Mouse (Mus musculus) cerebellum, postnatal 14 days (tissue): ENCODE measurements around the gene Olfr1443.
"Not testable (repeated sequence)": the region's sequence is repeated elsewhere in the genome, so short reads cannot be mapped to it uniquely, and the experiment has no call there.

Experiments
- DNase-seq, 2 experiments: peaks; one replicate each; pipeline ENCODE4 v3.0.0; 2021; ENCODE audit warnings: mixed read lengths in 2 of 2

The Olfr1443 gene

DNA sequence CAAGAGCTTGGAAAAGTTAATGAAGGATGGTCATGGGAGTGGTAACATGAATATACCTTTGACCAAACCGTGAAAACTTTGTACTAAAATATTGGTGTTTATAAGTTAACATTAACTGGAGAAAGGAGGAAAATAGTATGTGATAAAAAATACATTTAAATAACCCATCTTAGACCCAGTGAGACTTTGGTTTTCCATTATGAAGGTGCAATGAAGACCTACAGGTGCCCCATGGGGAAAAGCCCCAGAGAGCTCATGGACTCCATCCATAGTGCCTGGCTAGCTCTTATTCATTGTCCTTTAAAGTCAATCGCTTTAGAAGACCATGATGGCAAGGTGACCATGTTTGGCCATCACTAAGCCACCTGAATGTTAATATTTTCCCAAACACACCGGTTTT is at the start of gene Olfr1443:
Gene Olfr1443 (plus strand): TSS at position 301 of the 400 bp plus-strand sequence.
- no peak for DNase-seq

DNA sequence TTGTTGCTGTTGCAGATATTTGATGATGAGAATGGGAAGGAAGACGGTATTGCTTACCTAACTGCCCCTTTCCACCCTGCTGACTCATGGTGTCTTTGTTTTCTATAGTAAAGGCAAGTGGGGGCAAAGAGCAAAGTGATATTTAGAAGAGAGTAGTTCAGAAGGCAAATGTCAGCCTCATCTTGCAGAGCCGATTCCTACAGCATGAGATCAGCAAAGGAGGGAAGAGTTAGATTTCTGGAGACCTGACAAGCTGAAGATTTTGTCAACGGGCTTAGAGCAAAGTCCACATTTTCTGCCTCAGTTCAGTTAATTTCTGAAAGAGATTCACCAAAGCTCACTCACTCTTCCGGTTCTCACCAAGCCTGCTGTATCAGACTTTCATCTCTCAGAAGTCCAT is 44.7 kb upstream of the Olfr1443 start, which contains the start of gene Glyat:
Gene Glyat (plus strand): TSS at position 133 of the 400 bp plus-strand sequence.
- DNase-seq, result no peak

DNA sequence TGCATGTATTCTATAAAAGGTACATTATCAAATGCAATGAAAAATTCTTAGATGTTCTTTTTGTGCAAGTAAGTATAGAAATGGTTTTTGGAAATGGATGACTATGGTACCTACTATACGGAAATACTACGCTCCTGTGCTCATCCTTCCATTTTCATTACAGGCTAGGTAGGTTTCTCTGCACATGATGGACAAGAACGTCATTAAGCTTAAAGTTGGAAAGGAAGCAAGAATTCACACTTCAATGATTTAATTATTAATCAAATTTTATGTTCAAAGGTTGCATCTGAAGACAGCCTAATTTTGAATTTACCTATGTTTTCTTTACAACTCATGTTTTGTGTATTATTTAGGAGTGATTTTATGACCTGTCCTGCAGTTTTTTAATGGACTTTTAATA is 43.7 kb upstream of the Olfr1443 start:
- no peak for DNase-seq

DNA sequence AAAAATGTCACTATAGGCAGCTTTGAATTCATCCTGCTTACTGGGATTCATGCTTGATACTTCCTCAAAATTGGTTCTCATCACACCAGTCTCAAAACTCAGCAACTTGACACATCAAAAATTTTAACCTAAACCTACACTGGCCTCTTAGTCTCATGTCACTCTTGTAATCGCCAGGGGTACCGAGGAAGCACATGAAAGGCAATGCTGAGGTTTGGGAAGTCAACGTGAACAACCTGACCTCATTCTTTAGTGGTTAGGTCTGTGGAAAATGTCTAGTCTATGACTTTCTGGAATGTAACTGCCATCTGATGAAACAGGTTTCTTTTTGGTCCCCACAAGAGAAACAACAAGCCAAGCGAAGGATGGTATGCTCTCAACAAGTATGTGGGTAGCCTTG is 42.9 kb upstream of the Olfr1443 start:
- DNase-seq, result no peak

DNA sequence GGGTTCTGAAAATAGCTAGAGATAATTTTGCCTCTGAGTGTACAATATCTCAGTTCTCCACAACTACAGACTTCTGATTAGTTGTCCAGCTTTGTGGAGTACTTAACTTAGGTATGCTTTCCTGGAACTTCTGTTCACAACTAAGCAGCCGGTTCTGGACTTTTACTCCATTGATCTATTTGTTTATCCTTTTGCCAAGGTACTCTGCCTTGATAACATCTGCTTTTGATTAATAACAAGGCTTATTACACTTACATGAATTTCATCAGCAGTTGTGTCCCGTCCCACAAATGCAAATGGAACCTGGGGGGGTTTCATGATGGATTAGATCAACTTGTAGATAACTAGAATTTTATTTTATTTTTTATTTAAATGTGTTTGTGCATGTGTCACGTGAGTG is 41.0 kb upstream of the Olfr1443 start:
- no peak for DNase-seq

DNA sequence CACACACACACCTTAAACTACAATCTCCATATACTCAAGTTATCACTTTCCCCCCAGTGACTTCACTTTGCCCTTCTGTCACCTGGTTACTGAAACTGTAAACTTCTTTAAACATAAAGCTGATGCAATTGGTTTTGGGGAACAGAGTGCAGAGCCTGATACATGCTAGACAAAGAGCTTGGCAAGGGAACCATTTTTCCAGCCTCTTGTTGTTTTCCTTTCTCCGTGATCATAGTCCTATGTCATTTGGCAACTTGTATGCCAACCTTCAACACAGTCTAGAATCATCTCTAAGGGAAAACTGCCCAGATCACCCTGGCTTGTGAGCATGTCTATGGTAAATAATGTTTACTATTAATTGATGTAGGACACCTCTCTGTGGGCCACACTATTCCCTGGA is 39.9 kb upstream of the Olfr1443 start:
- DNase-seq, result no peak

DNA sequence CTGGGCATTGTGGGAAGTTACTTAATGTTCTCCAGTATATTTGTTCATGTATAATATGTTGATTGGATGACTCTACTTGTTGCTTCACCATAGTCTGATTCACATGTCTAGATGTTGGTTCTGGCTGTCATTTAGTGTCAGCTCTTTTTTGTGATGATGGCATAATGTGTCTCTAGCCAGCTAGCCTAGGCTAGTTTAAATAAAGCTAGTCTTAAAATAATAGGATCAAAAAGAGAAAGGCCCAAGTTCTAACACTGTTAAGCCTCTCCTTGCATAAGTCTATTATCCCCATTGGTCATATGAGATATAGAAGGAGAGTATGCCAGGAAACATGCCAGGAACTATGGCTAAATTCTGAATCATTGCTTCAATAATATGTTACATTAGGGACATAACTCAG is 28.4 kb upstream of the Olfr1443 start:
- DNase-seq, result no peak

DNA sequence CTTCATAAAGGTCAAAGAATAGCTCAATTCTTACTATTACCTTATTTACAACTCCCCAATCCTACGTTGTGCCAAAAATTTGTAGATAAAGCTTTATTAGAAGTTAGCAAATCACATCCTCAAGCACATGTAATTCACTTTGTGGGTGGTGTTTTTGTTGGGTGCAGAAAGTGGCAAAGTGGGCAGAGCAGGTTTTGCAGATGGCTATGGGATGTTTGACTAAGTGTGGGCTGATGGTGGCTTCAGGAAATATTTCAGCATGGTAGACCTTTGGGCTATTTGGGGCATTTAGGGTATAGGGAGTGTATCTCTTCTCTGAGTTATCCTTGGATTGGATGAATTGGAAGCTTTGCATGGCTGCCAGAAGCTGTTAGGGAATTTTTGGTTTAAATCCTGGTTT is 11.8 kb upstream of the Olfr1443 start:
- no peak for DNase-seq

DNA sequence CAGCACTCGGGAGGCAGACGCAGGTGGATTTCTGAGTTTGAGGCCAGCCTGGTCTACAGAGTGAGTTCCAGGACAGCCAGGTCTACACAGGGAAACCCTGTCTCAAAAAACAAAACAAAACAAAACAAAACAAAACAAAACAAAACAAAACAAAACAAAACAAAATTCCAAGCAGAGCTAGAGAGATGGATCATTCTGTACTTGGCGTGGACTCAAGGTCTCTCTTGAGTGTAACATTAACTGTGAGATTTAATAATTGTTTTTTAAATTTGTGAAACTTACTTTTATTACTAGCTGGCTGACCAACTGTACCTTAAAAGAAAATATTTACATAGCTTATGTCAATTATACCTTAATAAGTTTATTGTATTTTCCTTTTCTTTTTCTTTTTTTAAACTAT is 9.3 kb upstream of the Olfr1443 start:
- not testable (repeated sequence) for DNase-seq

DNA sequence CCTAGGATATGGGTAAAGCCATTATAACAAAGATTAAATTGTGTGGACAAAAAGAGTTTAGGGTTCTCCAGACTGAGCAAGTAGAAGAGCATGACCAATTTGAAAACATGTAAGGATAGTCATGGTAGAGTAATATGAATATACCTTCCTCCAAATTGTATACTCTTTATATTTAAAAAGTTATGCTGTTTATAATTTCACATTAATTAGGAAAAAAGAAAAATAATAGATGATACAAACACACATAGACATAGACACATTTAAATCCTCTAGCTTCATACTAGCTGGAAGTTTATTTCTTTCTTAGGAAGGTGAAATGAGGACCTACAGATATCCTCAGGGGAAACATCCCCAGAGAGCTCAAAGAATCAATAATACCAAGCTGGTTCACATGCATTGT is 7.8 kb upstream of the Olfr1443 start, which contains the start of gene Olfr1442:
Gene Olfr1442 (plus strand): TSS at position 301 of the 400 bp plus-strand sequence.
- no peak for DNase-seq

DNA sequence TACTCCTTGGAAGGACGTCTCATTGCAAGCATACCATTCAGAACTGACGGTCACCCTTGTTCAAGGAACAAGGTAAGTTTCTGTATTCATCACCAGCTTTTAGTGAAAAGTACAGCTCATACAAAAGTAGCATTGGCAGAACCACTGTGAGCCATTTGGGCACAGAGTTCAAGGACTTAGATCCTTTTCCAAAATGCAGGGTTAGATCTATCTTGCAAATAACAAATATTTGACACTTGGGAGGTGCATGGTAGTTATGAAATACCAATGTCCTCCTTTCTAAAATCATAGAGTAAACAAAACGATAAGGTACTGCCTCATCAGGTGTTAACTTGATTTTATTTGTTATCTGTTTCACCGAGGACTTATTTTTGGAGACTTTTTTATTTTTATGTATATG is 6.9 kb upstream of the Olfr1443 start:
- DNase-seq, result no peak

DNA sequence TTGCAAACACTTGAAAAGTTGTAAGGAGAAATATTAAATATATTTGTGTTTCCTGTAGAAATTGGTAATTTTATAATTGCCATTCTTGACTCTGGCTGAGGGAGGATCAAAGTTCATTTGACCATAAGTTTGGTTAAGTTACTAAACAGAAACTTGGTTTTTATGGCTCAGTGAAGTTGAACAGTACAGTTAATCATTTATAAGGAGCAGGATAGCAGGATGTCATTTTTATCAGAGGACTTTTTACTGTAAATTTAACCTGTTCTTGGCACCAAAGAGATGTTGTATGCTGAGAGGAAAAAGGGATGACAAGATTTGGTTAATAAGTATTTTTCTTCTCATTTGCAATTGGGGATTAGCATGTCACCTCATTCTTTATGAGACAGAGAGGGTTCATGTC is 6.7 kb downstream of the Olfr1443 start:
- no peak for DNase-seq

DNA sequence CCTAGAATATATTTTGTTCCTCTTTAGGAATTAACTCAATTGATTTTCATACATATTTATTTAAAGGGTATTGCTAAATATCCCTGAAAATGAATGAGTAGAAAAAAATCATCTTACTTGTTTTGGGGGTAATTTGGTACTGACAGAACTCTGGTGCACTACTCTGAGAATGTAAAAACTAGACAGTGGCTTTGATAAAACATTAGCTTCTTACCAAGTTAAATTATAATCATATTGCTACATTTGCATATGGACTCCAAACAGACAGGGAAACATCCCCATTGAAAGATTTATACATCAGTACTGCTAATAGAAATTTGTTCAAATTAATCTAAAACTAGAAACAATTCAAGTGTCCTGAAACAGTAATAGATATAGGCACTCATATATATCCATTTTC is 7.3 kb downstream of the Olfr1443 start:
- no peak for DNase-seq

DNA sequence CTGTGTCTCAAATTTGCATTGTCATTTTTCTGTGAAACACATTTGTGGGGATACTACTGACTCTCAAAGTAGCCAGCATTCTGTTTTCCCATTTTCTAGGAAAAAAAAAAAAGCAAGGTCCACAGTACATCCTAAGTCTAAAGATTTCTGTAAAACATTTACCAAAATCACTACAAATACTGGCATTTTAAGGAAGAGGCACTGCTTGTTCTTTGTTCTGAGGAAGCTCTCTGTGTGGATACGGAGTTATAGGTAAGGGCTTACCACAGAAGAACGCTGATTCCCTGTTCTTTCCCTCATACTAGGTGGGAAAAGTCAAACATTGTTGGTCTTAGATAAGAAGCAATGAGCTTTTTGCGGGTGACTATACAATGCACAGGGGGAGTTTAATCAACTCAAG is 17.7 kb downstream of the Olfr1443 start, which contains the start of gene Keg1:
Gene Keg1 (plus strand): TSS at position 197 of the 400 bp plus-strand sequence.
- no peak for DNase-seq

DNA sequence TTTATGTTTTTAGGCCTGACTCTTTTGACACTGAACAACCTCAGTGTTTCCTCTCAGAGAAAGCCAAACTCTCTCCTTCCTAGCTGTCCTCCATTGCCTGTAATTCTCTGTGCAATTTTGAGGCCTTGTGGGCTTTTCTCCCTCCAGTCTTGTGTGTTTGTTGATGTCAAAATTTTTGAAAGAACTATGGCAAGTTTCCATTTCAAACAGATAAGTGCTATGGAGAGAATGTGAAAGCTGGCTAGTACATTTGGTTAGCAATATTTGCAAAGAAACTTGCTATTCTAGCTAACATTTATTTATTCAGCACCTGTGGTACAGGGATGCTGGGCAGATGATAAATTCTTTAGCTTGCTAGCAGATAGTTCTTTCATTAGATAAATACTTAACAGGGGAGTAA is 18.3 kb downstream of the Olfr1443 start:
- DNase-seq, result no peak

DNA sequence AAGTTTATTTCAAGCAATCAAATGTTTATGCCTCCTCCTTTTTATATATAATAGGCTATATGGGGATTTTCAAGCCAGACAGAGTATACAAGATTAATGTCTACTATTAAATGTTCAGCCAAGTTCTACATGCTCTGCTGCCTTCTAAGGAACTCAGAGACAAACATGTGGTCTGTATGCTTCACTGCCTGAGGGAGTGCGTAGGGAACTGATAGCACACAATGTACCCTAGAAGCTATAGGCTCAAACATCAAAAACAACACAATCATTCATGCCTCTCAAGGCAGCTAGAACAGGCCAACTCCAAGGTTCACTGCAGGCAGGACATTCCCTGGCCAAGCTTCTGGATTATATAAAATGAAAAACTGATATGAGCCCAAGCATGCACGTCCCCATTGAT is 30.5 kb downstream of the Olfr1443 start:
- no peak for DNase-seq

DNA sequence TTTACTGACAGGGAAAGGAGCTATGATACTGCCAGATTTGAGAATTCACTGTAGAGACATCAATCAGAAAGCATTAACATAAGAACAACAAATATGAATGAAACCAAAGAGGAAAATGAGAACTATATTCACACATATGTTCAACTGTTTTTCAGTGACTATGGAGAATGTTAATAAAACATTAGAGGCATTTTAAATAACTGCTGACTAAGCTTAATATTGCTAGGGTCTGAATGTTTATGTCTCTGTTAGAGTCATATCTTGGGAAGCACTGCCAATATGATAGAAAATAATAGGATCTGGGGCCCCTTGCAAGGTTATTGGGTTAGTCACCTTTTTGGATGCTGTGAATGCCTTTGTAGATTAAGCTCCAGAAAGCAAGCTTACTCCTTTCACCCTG is 31.1 kb downstream of the Olfr1443 start:
- no peak for DNase-seq

DNA sequence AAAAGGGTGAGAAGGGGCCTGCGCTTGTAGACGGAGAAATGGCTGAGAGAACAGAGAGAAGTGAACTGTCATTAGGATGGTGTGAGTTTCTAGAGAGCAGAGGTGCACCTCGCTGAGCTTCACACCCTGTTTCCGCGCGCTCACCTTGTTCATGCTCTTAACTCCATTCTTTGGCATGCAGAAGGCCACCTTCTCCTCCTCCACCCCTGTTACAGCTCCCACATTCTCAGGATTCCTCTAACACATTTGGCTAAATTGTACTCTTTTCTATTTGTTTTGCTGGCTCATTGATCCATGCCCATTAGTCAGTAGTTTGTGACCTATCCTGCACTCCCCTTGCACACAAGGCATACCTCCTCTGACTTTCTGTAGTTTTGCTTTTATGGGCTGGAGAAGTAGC is 41.3 kb downstream of the Olfr1443 start:
- no peak for DNase-seq

DNA sequence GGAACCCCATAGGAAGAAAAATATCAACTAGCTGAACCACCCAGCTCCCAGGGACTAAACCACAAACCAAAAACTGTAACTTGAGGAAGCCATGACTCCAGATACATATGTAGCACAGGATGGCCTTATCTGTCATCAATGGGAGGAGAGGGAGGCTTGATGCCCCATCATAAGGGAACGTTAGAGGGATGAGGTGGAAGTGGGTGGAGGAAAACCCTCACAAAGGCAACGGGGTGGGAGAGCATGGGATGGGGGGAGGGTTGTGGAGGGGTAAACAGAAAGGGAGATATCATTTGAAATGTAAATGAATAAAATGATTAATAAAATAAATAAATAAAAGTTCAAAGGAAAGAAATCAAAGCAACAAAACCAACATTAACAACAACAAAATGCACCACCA is 42.6 kb downstream of the Olfr1443 start:
- DNase-seq, result no peak

DNA sequence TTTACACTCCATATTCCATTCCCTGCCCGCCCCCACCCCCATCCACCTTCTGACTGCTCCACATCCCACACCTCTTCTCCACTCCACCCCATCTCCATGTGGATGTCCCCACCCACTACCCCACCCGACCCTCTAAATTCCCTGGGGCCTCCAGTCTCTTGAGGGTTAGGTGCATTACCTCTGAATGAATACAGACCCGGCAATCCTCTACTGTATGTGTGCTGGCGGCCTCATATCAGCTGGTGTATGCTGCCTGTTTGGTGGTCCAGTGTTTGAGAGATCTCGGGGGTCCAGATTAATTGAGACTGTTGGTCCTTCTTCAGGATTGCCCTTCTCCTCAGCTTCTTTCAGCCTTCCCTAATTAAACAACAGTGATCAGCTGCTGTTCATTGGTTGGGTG is 43.0 kb downstream of the Olfr1443 start:
- not testable (repeated sequence) for DNase-seq

DNA sequence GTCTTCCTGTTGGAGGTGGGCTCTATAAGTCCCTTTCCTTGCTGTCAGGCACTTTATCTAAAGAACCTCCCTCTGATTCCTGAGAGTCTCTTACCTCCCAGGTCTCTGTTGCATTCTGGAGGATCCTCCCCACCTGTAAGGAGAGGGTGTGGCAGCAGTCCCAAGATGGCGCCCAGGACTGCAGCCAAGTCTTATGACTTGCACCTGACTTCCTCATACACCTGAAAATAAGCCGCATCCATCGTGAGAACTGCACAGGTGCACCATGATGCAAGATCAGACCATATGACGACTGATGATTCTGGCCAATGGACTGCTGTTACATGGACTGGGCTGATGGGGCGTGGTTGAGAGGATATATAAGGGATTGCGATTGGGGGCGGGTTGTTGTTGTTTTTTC is 43.7 kb downstream of the Olfr1443 start:
- not testable (repeated sequence) for DNase-seq

DNA sequence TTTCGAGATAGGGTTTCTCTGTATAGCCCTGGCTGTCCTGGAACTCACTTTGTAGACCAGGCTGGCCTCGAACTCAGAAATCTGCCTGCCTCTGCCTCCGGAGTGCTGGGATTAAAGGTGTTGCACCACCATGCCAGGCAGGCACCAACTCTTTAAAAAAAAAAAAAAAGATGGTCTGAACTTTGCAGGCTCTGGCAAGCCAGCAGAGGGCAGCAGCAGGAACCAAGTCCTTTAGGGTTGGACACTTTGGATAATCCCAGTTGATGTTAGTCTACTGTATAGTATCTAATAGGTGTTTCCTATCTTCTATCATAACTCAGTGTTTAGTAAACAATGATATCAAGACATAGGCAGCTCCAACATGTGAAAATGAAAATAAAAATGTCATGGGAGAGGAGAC is 44.4 kb downstream of the Olfr1443 start:
- peak; percentile 41 to 65 for DNase-seq

DNA sequence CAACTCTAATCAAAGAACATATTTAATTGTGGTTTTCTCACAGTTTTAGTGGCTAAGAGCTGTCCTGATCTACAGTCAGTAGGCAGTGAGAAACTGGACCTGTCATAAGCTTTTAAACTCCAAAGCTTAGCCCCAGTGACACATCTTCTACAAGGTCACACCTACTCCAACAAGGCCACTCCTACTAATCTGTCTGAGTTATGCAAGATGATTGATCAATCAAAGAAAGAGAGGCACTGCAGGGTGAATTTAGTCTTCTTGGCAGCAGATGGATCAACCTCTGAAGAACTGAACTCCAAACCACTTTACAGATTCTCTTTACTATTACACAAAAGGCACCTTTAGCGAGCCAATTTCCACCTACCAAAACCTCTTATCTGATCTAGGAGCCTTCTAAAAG is 47.9 kb downstream of the Olfr1443 start:
- DNase-seq, result no peak

DNA sequence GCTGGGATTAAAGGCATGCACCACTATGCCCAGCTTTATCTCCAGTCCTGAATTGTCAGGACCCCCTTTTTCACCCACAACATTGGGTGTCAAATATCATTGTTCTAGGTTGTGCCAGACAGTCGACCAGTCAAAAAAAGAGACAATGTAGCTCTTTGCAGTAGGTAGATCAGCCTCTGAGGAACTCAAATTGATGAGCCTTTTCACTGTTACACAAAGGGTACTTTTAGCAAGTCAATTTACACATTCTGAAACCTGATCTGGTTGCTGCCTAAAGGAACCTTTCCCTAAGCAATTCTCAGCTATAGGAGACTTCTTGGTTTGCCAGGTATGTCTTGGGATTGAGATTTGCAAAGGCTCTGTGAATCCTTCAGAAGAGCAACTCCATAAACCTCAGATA is 53.1 kb downstream of the Olfr1443 start:
- DNase-seq, result no peak

DNA sequence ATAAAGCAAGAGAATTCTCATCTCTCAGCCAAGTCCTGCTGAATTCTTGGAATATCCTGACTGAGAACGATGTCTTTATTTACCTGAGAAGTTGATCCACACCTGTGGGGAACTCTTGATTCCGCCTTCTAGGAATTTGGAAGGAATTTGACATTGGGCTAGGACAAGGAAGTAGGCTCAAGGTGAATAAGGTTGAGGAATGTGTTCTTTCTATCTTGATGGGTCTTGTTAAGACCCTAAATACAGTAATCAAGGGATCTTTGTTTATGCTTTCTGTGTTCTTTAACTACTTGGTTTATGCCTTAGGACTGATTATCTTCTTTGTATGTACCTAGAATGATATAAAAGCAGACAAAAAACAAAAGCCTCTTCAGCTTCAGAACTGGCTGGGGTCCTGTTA is 54.0 kb downstream of the Olfr1443 start:
- DNase-seq, result no peak
